Mouse (Mus musculus): Measurements from ENCODE around the gene Lrrn4cl.

GRCm38 (mm10) chr19:8822696-8823095, 27.9 kb upstream of the Lrrn4cl start:
- TF ChIP-seq CTCF (IDR thresholded peaks at IDR 0.05; ENCODE audit: low read depth) (no peak), EP300 (IDR thresholded peaks at IDR 0.05; ENCODE audit: low read depth) (no peak)
